Mouse (Mus musculus) E14TG2a.4 (cell line): ENCODE measurements around the gene Srd5a1.

Experiments used
- CTCF ChIP-seq: conservative IDR thresholded peaks from 2 replicates; pipeline ENCODE4 v1.5.1; 2014; ENCODE audit warnings: low read length
- NANOG ChIP-seq: IDR thresholded peaks from 2 replicates; pipeline ENCODE4 v1.6.1; 2014; ENCODE audit warnings: borderline replicate concordance, low read length, mixed read lengths
- POU5F1 ChIP-seq: IDR thresholded peaks from 2 replicates; pipeline ENCODE4 v1.6.1; 2014; ENCODE audit warnings: low read length, borderline replicate concordance

- TF ChIP-seq CTCF (no peak), POU5F1 (no peak), NANOG (no peak)
Measured at GRCm38 (mm10) chr13:69582411-69582810, 28.8 kb downstream of the Srd5a1 start.
